In genomic region chr1:72806044-72806584, GRCm38 (mm10) we compare ENCODE assay signal across 10 mouse cellular contexts. TPM values are rescaled to one million over a fixed set of nuclear protein-coding genes. Genes with fewer than 3 reads are reported as not detected.
DNase-seq lines count a peak whose midpoint lies in the region; ATAC-seq lines count a peak whose summit lies in the region.
"Had no signal": no experiment of that assay in that cellular context is flagged by ENCODE, and none has a peak within 500 bp of the region (broad histone marks: within the 10 kb centered on the region; RNA-seq: fewer than 3 reads in every experiment).

No protein-coding gene starts in this region.

- H3K9me3 ChIP-seq in embryonic facial prominence, embryonic 13.5 days = peaks cover 5% of the 10 kb centered on the region; the same call in 1 of the 2 replicates
- no peaks in the 10 kb centered on the region for H3K9me3 ChIP-seq in intestine, embryonic 16.5 days (ENCODE audit: control insufficient read depth, low read length)
- H3K9me3 ChIP-seq in neural tube, embryonic 12.5 days = no peaks in the 10 kb centered on the region

- DNase-seq in ZHBTc4 (ENCODE audit: low read depth, low spot score) = peak; percentile 95
- no peak for DNase-seq in cerebellum, adult 18-20 months
- DNase-seq in right cerebral cortex, postnatal 14 days = no peak
- DNase-seq in layer of hippocampus, postnatal 14 days (ENCODE audit: low spot score in 2 of 2) = no peak
- DNase-seq: heart, postnatal 36 days; lung, adult 18-20 months; right cerebral cortex, postnatal 4 days had no signal

- peak; percentile 59; the same call in 1 of the 2 replicates for ATAC-seq in embryonic facial prominence, embryonic 13.5 days (ENCODE audit: insufficient number of reproducible peaks, insufficient read depth, low FRiP score, low TSS enrichment, low read depth)
- peak; percentile 69 for ATAC-seq in intestine, embryonic 16.5 days
- ATAC-seq in neural tube, embryonic 12.5 days (ENCODE audit: low FRiP score, low read depth) = peak; percentile 85

- H3K9ac ChIP-seq in embryonic facial prominence, embryonic 13.5 days = no peak overlapping the region
- H3K9ac ChIP-seq in intestine, embryonic 16.5 days (ENCODE audit: low read depth, low read length) = no peak overlapping the region
- H3K9ac ChIP-seq in neural tube, embryonic 12.5 days = no peak overlapping the region

- H3K27me3 ChIP-seq in embryonic facial prominence, embryonic 13.5 days = no peaks in the 10 kb centered on the region
- H3K27me3 ChIP-seq in intestine, embryonic 16.5 days (replicated peaks; ENCODE audit: control insufficient read depth, insufficient read depth, low read length) = no peaks in the 10 kb centered on the region
- H3K27me3 ChIP-seq in neural tube, embryonic 12.5 days (replicated peaks) = no peaks in the 10 kb centered on the region

- peak overlapping the region; percentile 64 for H3K27ac ChIP-seq in embryonic facial prominence, embryonic 13.5 days
- H3K27ac ChIP-seq in intestine, embryonic 16.5 days (ENCODE audit: low read length) = no peak overlapping the region
- H3K27ac ChIP-seq in neural tube, embryonic 12.5 days = 0 out of 2 replicates have a peak overlapping the region, but pooled peaks have one; percentile 2

- H3K4me1 ChIP-seq in embryonic facial prominence, embryonic 13.5 days = peaks cover 11% of the 10 kb centered on the region
- H3K4me1 ChIP-seq in intestine, embryonic 16.5 days (ENCODE audit: control insufficient read depth, insufficient read depth, low read length) = peaks cover 11% of the 10 kb centered on the region; the same call in 1 of the 2 replicates
- peaks cover 18% of the 10 kb centered on the region for H3K4me1 ChIP-seq in neural tube, embryonic 12.5 days

- no peaks in the 10 kb centered on the region for H3K36me3 ChIP-seq in embryonic facial prominence, embryonic 13.5 days
- no peaks in the 10 kb centered on the region for H3K36me3 ChIP-seq in intestine, embryonic 16.5 days (ENCODE audit: control insufficient read depth, insufficient read depth, low read length)
- no peaks in the 10 kb centered on the region for H3K36me3 ChIP-seq in neural tube, embryonic 12.5 days

- 18% methylated on average over 11 of the region's 11 CpGs for WGBS in embryonic facial prominence, embryonic 13.5 days
- 26% methylated on average over 11 of the region's 11 CpGs for WGBS in intestine, embryonic 16.5 days
- 6% methylated on average over 11 of the region's 11 CpGs for WGBS in neural tube, embryonic 12.5 days

- H3K4me2 ChIP-seq in embryonic facial prominence, embryonic 13.5 days = 0 out of 2 replicates have a peak overlapping the region, but pooled peaks have one; percentile 0
- H3K4me2 ChIP-seq in intestine, embryonic 16.5 days (ENCODE audit: low read depth, low read length) = no peak overlapping the region
- H3K4me2 ChIP-seq in neural tube, embryonic 12.5 days (replicated peaks) = peak overlapping the region; percentile 8

- no peak overlapping the region for H3K4me3 ChIP-seq in embryonic facial prominence, embryonic 13.5 days
- H3K4me3 ChIP-seq in intestine, embryonic 16.5 days (ENCODE audit: low read length) = no peak overlapping the region
- no peak overlapping the region for H3K4me3 ChIP-seq in neural tube, embryonic 12.5 days

RNA-seq across cellular contexts. Expression of gene Igfbp2, which starts 18.2 kb away (rescaled TPM):
- 469 and 555 TPM in 2 replicates for polyA plus RNA-seq in embryonic facial prominence, embryonic 13.5 days (2015; fragmentation: Nextera tagmentation; extraction: Ambion mirVana)
- polyA plus RNA-seq in intestine, embryonic 16.5 days (2015; fragmentation: Nextera tagmentation; extraction: Ambion mirVana) = 127 and 139 TPM in 2 replicates
- 410 and 431 TPM in 2 replicates for polyA plus RNA-seq in neural tube, embryonic 12.5 days (2016; fragmentation: Nextera tagmentation; extraction: Ambion mirVana)
- total RNA-seq in layer of hippocampus, postnatal 14 days (2021) = 100 to 1,000 TPM in 1 of 2 experiments, 10 to 100 TPM in 1; 56.4 to 116 TPM
